Mouse (Mus musculus): Measurements from ENCODE around the gene Fut8. TPM values are rescaled to one million over a fixed set of nuclear protein-coding genes. Genes with fewer than 3 reads are reported as not detected.

Fut8 gene
- total and polyA plus RNA-seq, 3 experiments, result 60.6 to 124 (median 86.0) TPM

GRCm38 (mm10) chr12:77292375-77293258 is 54.7 kb downstream of the Fut8 start:
- in situ Hi-C loops (cut with MboI; ENCODE audit: low pct_ligation_motif_present, low pct_unique_long_range_greater_than_20kb, low sequenced_read_pairs) (no loop called here), dilution Hi-C loops (cut with MboI; ENCODE audit: extremely low pct_ligation_motif_present, extremely low pct_unique_long_range_greater_than_20kb, low sequenced_read_pairs) (no loop called here)
- Histone ChIP-seq H3K36me3 (replicated peaks in 1 of 2; ENCODE audit: control insufficient read depth in 1 of 2, insufficient read depth in 1 of 2, low read length in 1 of 2) (no peaks in the 10 kb centered on the region), H3K9ac (ENCODE audit: insufficient read depth, low read depth) (peak overlapping the region; percentile 85), H3K4me1 (ENCODE audit: control insufficient read depth in 1 of 2, insufficient read depth in 2 of 2) (peaks cover 11 to 61% of the 10 kb centered on the region in 2 experiments; a peak in 3 of 4 replicates), H3K79me2 (replicated peaks; ENCODE audit: control insufficient read depth, extremely low read depth, insufficient read depth, poor library complexity, severe bottlenecking) (peaks cover 39% of the 10 kb centered on the region), H3K27ac (ENCODE audit: insufficient read depth, low read depth) (peak overlapping the region; percentile 94), H3K4me3 (replicated peaks in 1 of 3; ENCODE audit: low read depth in 2 of 3, low read length in 2 of 3, poor library complexity in 1 of 3) (peak overlapping the region in 2 of 3 experiments; percentile 19 to 31), H3K9me3 (replicated peaks; ENCODE audit: low read length) (no peaks in the 10 kb centered on the region), H3K4me2 (ENCODE audit: insufficient read depth, low read depth, poor library complexity, severe bottlenecking) (peak overlapping the region; percentile 97), H3K27me3 (replicated peaks) (no peaks in the 10 kb centered on the region)
- TF ChIP-seq UBTF (IDR thresholded peaks at IDR 0.05; ENCODE audit: low read depth, low read length) (no peak), TCF12 (IDR thresholded peaks at IDR 0.05; ENCODE audit: low read depth, low read length) (peak; percentile 73), ZNF384 (IDR thresholded peaks at IDR 0.05; ENCODE audit: low read depth, low read length) (peak; percentile 69), USF1 (IDR thresholded peaks at IDR 0.05; ENCODE audit: low read depth, low read length) (no peak), ETS1 (conservative IDR thresholded peaks at IDR 0.05; ENCODE audit: low read depth, low read length) (peak; percentile 91), MAX (IDR thresholded peaks at IDR 0.05; ENCODE audit: low read length) (peak; percentile 54; the same call in 1 of the 2 replicates), BHLHE40 (IDR thresholded peaks at IDR 0.05; ENCODE audit: low read depth, low read length) (peak; percentile 76), MAFK (IDR thresholded peaks at IDR 0.05; ENCODE audit: insufficient replicate concordance, low read length) (peak; percentile 59; the same call in 1 of the 2 replicates), RAD21 (IDR thresholded peaks at IDR 0.05; ENCODE audit: low read depth, low read length) (no peak; the same call in 1 of the 2 replicates), CHD1 (IDR thresholded peaks at IDR 0.05; ENCODE audit: low read depth, low read length) (peak; percentile 93), PAX5 (IDR thresholded peaks at IDR 0.05; ENCODE audit: low read length) (no peak), ZKSCAN1 (IDR thresholded peaks at IDR 0.05; ENCODE audit: borderline replicate concordance, low read depth, low read length) (no peak), MAZ (IDR thresholded peaks at IDR 0.05; ENCODE audit: low read depth, low read length) (0 out of 2 replicates have a peak, but pooled peaks have one; percentile 45), NRF1 (IDR thresholded peaks at IDR 0.05; ENCODE audit: low read depth, low read length) (no peak), GABPA (IDR thresholded peaks at IDR 0.05; ENCODE audit: insufficient replicate concordance, low read depth, low read length) (no peak), ZMIZ1 (IDR thresholded peaks at IDR 0.05; ENCODE audit: low read depth, low read length) (peak; percentile 50; the same call in 1 of the 2 replicates), MYC (IDR thresholded peaks at IDR 0.05; ENCODE audit: low read depth, low read length) (peak; percentile 70; the same call in 1 of the 2 replicates), EP300 (IDR thresholded peaks at IDR 0.05; ENCODE audit: low read length) (peak; percentile 90), TBP (conservative IDR thresholded peaks at IDR 0.05; ENCODE audit: low read depth, low read length) (peak; percentile 90), MEF2A (IDR thresholded peaks at IDR 0.05; ENCODE audit: borderline replicate concordance, low read depth, low read length) (peak; percentile 93), KAT2A (IDR thresholded peaks at IDR 0.05; ENCODE audit: insufficient replicate concordance, low read length) (peak; percentile 37; the same call in 1 of the 2 replicates), NELFE (IDR thresholded peaks at IDR 0.05; ENCODE audit: low read depth, low read length) (peak; percentile 37; the same call in 1 of the 2 replicates), JUN (IDR thresholded peaks at IDR 0.05; ENCODE audit: insufficient read depth, low read depth, low read length) (peak; percentile 44; the same call in 1 of the 2 replicates), SIN3A (IDR thresholded peaks at IDR 0.05; ENCODE audit: low read length) (peak; percentile 59; the same call in 1 of the 2 replicates), POLR2A (IDR thresholded peaks at IDR 0.05; ENCODE audit: low read depth, low read length) (peak; percentile 52; the same call in 1 of the 2 replicates), USF2 (conservative IDR thresholded peaks at IDR 0.05; ENCODE audit: low read depth, low read length) (no peak), JUND (conservative IDR thresholded peaks at IDR 0.05; ENCODE audit: low read depth, low read length) (peak; percentile 71), CTCF (conservative IDR thresholded peaks at IDR 0.05 in 1 of 2, IDR thresholded peaks at IDR 0.05 in 1 of 2; ENCODE audit: low read depth in 2 of 2, low read length in 2 of 2) (no peak), POLR2AphosphoS2 (IDR thresholded peaks at IDR 0.05; ENCODE audit: low read depth, low read length) (peak; percentile 73; the same call in 1 of the 2 replicates), IRF4 (IDR thresholded peaks at IDR 0.05; ENCODE audit: low read depth, low read length) (peak; percentile 82), CHD2 (IDR thresholded peaks at IDR 0.05; ENCODE audit: low read length) (peak; percentile 57)
- peak; percentile 80 for DNase-seq (ENCODE audit: extremely low read depth)

All from CH12.LX (cell line).